Mouse (Mus musculus) embryonic stem cell, embryonic (primary cell): ENCODE data around the gene Bet1l.

Experiments used
- CTCF ChIA-PET, 4 experiments: fragments of 300-600 bp in 2 of 4; fragments of 350-600 bp in 2 of 4; sonication (Branson Sonifier 250); formaldehyde crosslinking; loops; one replicate each; lab custom pipeline; 2022; ENCODE audit warnings: inconsistent platforms in 2 of 4; lab: Charles Lee
- POLR2A ChIA-PET, 4 experiments: fragments of 300-600 bp in 2 of 4; fragments of 350-600 bp in 2 of 4; sonication (Branson Sonifier 250); formaldehyde crosslinking; loops; one replicate each; lab custom pipeline; 2022; ENCODE audit warnings: antibody characterized with exemption in 4 of 4, inconsistent platforms in 1 of 4; lab: Charles Lee

Gene Bet1l

DNA sequence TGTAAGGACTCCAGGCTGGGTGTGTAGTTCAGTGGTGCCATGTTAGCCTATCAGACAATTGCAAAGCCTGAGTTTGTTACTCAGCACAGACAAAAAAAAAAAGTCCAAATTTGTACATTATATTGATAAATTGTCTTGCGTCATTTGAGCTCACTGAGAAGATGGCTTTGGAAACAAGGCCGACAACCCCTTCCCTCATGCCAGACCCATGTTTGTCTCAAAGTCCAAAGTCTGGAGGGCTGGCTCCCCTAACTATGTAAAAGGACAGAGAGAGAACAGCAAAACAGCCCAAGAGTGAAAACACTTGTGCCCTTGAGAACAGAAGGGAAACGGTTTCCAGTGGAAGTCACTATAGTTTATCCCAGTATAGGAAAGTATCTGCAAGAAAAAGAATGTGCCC is 23.0 kb upstream of the Bet1l start:
- ChIA-PET POLR2A (interaction anchor here (0.6 to 3.1 kb wide), 25 partner anchors 8 to 1232 kb away, joined by 3 to 35 read pairs (median 5); partner anchors contain the start of genes Gm45785 (in 3 of the 4), Bet1l (in 2 of the 4), Ric8a (in 2 of the 4) and Echs1 (in 1 of the 4)), CTCF (interaction anchor here in 2 of 4 experiments (0.6 to 1.0 kb wide), 2 partner anchors 12 to 61 kb away, joined by 3 read pairs; partner anchors contain the start of gene Pgghg (in 1 of the 2))

GRCm38 (mm10) chr7:140879355-140879754 is 22.0 kb upstream of the Bet1l start:
- ChIA-PET POLR2A (interaction anchor here in 1 of 4 experiments (2.0 kb wide), 1 partner anchor 10 kb away, joined by 6 read pairs; no protein-coding TSS in a partner anchor), CTCF (no interaction called here)

- CTCF ChIA-PET: interaction anchor here in 1 of 4 experiments (0.7 to 1.3 kb wide), 2 partner anchors 31 to 72 kb away, joined by 3 to 4 read pairs; no protein-coding TSS in a partner anchor
- POLR2A ChIA-PET: interaction anchor here in 3 of 4 experiments (0.6 to 3.2 kb wide), 8 partner anchors 12 to 752 kb away, joined by 3 to 11 read pairs (median 3); partner anchors contain the start of genes Cox8b (in 1 of the 3), Gm45785 (in 1 of the 3) and Ric8a (in 1 of the 3)
These were observed 20.0 kb upstream of the Bet1l start for GRCm38 (mm10) chr7:140877364-140877763.

DNA sequence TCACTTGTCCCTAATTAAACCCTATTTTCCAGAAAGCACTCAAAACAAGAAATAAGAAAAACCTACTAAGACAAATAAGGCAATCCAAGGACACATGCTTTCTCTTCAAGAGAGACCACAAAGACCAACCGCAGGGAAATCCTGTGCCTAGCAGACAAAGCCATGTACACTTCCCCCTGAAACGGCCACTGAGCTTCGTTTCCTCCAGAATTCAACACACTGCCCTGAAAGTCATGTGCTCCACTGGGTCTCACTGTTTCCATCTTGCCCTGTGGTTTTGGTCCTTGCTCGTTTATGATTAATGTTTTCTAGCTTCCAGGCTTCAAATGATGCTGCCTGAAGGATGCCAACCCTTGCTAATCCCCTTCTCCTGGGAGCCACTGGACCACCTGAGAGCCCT is 16.8 kb upstream of the Bet1l start:
- POLR2A ChIA-PET: interaction anchor here in 1 of 4 experiments (0.7 to 2.0 kb wide), 3 partner anchors 9 to 319 kb away, joined by 3 to 7 read pairs (median 4); partner anchors contain the start of genes Hras and Lrrc56
- CTCF ChIA-PET: interaction anchor here in 1 of 4 experiments (1.2 kb wide), 1 partner anchor 9 kb away, joined by 3 read pairs; no protein-coding TSS in a partner anchor

GRCm38 (mm10) chr7:140864761-140865160 is 7.4 kb upstream of the Bet1l start:
- CTCF ChIA-PET: interaction anchor here in 1 of 4 experiments (1.1 kb wide), 1 partner anchor 10 kb away, joined by 3 read pairs; no protein-coding TSS in a partner anchor

GRCm38 (mm10) chr7:140860728-140861127 is 3.4 kb upstream of the Bet1l start:
- CTCF ChIA-PET: interaction anchor here in 1 of 4 experiments (0.6 kb wide), 1 partner anchor 289 kb away, joined by 4 read pairs; no protein-coding TSS in a partner anchor
- POLR2A ChIA-PET: interaction anchor here in 3 of 4 experiments (0.5 to 6.8 kb wide), 11 partner anchors 10 to 780 kb away, joined by 3 to 50 read pairs (median 6); partner anchors contain the start of gene Psmd13 (in 1 of the 3)

More at GRCm38 (mm10) chr7:140864761-140865160, 7.4 kb upstream of the Bet1l start:
- POLR2A ChIA-PET: interaction anchor here in 3 of 4 experiments (0.7 to 2.0 kb wide), 12 partner anchors 8 to 36 kb away, joined by 3 to 13 read pairs (median 4); partner anchors contain the start of genes Gm45785 (in 2 of the 3), Odf3 (in 2 of the 3), Ric8a (in 2 of the 3) and Cox8b (in 1 of the 3)

- POLR2A ChIA-PET: interaction anchor here in 3 of 4 experiments (0.5 to 6.8 kb wide), 11 partner anchors 11 to 779 kb away, joined by 3 to 50 read pairs (median 6); partner anchors contain the start of gene Psmd13 (in 1 of the 3)
These were observed 2.6 kb upstream of the Bet1l start for GRCm38 (mm10) chr7:140859997-140860396.

GRCm38 (mm10) chr7:140858746-140859145 is 1.4 kb upstream of the Bet1l start:
- POLR2A ChIA-PET: interaction anchor here in 3 of 4 experiments (0.8 to 6.8 kb wide), 21 partner anchors 9 to 757 kb away, joined by 3 to 50 read pairs (median 6); partner anchors contain the start of genes Psmd13 (in 3 of the 3), Sirt3 (in 3 of the 3), Odf3 (in 2 of the 3) and Fuom (in 1 of the 3)
- CTCF ChIA-PET: interaction anchor here in 1 of 4 experiments (0.9 to 1.3 kb wide), 2 partner anchors 14 to 45 kb away, joined by 3 to 6 read pairs; partner anchors contain the start of gene Scgb1c1

More at GRCm38 (mm10) chr7:140859997-140860396, 2.6 kb upstream of the Bet1l start:
- CTCF ChIA-PET: interaction anchor here in 2 of 4 experiments (0.5 to 0.6 kb wide), 3 partner anchors 172 to 486 kb away, joined by 3 to 5 read pairs (median 3); no protein-coding TSS in a partner anchor

- POLR2A ChIA-PET: interaction anchor here in 3 of 4 experiments (0.5 to 6.8 kb wide), 62 partner anchors 8 to 755 kb away, joined by 3 to 50 read pairs (median 4); partner anchors contain the start of genes Odf3 (in 3 of the 3), Psmd13 (in 3 of the 3), Sirt3 (in 3 of the 3) and Mtg1 (in 2 of the 3)
- CTCF ChIA-PET: interaction anchor here in 3 of 4 experiments (0.6 to 2.1 kb wide), 8 partner anchors 12 to 319 kb away, joined by 3 to 9 read pairs (median 4); partner anchors contain the start of gene Scgb1c1 (in 1 of the 3)
These were observed 410 bp downstream of the Bet1l start, which contains the start of gene Ric8a for GRCm38 (mm10) chr7:140856785-140857549. Gene Ric8a, plus strand, starts transcription at chr7:140856957.

GRCm38 (mm10) chr7:140855860-140856784 is 1.3 kb downstream of the Bet1l start, which contains the start of gene Gm45785:
Gene Gm45785, minus strand, starts transcription at chr7:140856331.
- ChIA-PET POLR2A (interaction anchor here in 3 of 4 experiments (0.6 to 6.8 kb wide), 62 partner anchors 8 to 741 kb away, joined by 3 to 50 read pairs (median 4); partner anchors contain the start of genes Odf3 (in 3 of the 3), Psmd13 (in 3 of the 3), Sirt3 (in 3 of the 3) and Mtg1 (in 2 of the 3)), CTCF (interaction anchor here in 3 of 4 experiments (0.5 to 2.1 kb wide), 5 partner anchors 11 to 320 kb away, joined by 3 to 9 read pairs (median 5); partner anchors contain the start of gene Scgb1c1 (in 1 of the 3))

- CTCF ChIA-PET: interaction anchor here in 1 of 4 experiments (0.5 to 2.1 kb wide), 4 partner anchors 9 to 540 kb away, joined by 3 to 9 read pairs (median 6); partner anchors contain the start of gene Scgb1c1
- POLR2A ChIA-PET: interaction anchor here in 3 of 4 experiments (1.0 to 5.9 kb wide), 19 partner anchors 8 to 740 kb away, joined by 3 to 33 read pairs (median 5); partner anchors contain the start of genes Odf3 (in 2 of the 3), Psmd13 (in 1 of the 3), Scgb1c1 (in 1 of the 3) and Sirt3 (in 1 of the 3)
These were observed 2.2 kb downstream of the Bet1l start for GRCm38 (mm10) chr7:140855181-140855580.

- ChIA-PET CTCF (interaction anchor here in 2 of 4 experiments (0.5 to 1.5 kb wide), 4 partner anchors 8 to 540 kb away, joined by 3 to 6 read pairs (median 3); partner anchors contain the start of gene Scgb1c1 (in 1 of the 2)), POLR2A (interaction anchor here in 3 of 4 experiments (0.8 to 3.1 kb wide), 10 partner anchors 10 to 361 kb away, joined by 3 to 9 read pairs (median 4); partner anchors contain the start of genes Psmd13 (in 1 of the 3), Rassf7 (in 1 of the 3), Scgb1c1 (in 1 of the 3) and Sirt3 (in 1 of the 3))
These were observed 2.9 kb downstream of the Bet1l start for GRCm38 (mm10) chr7:140854483-140854882.

DNA sequence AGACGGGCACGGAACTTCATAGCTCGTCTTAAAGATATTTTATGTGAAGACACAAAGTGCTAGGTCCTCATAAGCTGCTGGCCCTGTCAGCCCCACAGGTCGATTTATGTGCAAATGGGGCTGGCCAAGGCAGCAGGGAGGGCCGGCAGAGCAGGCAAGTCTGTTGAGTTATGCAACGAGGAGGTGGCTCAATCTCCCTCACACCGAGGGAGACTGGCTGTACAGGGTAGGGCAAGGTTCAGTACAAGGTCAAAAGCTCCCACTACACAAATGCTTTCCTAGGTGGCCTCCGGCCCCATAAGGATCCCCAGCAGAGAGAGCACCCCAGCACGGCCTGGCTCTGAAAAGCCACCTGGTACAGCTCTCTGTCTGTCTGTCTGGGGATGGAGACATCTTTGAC is 4.0 kb downstream of the Bet1l start:
- CTCF ChIA-PET: interaction anchor here in 2 of 4 experiments (0.5 to 1.5 kb wide), 3 partner anchors 8 to 323 kb away, joined by 3 to 6 read pairs (median 4); partner anchors contain the start of gene Scgb1c1 (in 1 of the 2)
- POLR2A ChIA-PET: interaction anchor here in 3 of 4 experiments (0.5 to 3.1 kb wide), 13 partner anchors 8 to 539 kb away, joined by 3 to 15 read pairs (median 4); partner anchors contain the start of genes Psmd13 (in 1 of the 3), Rassf7 (in 1 of the 3), Scgb1c1 (in 1 of the 3) and Sirt3 (in 1 of the 3)

DNA sequence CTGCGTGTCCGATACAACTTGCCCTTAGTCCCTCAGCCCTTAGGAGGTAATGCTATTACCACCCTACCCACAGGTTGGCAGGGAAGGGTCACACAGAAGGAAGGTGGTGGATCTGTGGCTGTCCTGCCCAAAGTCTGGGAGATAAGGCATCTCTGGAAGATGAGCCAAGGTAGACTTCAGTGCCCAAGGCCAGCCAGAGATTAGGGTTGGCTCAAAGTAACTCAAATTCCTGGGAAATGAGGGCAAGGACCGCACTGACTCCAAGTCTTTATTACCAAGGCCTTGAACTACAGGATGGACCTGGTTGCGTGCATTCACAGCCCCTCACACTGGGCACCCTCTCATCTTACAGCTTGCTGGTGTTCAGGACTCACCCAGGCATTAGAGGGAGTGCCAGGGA is 5.5 kb downstream of the Bet1l start:
- ChIA-PET POLR2A (interaction anchor here (0.6 to 3.1 kb wide), 10 partner anchors 10 to 639 kb away, joined by 3 to 15 read pairs (median 4); no protein-coding TSS in a partner anchor), CTCF (interaction anchor here in 1 of 4 experiments (0.6 kb wide), 1 partner anchor 11 kb away, joined by 5 read pairs; no protein-coding TSS in a partner anchor)

DNA sequence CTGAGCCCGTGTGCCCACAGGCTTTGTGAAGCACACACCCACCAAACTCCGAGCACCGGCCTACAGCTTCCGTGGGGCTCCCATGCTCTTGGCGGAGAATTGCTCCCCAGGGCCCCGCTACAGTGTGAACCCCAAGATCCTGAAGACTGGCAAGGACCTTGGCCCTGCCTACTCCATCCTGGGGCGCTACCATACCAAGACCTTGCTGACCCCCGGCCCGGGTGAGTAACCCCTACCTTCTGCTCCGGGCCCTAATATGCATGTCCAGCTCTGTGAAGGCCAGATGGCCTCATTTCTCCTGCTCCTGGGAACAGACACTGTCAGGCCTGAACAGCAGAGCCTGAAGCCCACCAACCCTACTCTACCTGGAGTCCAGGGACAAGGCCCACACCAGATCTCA is 8.8 kb downstream of the Bet1l start:
- POLR2A ChIA-PET: interaction anchor here in 3 of 4 experiments (1.0 to 2.6 kb wide), 6 partner anchors 8 to 212 kb away, joined by 3 to 15 read pairs (median 5); partner anchors contain the start of genes Gm45785 (in 2 of the 3), Ric8a (in 2 of the 3), B4galnt4 (in 1 of the 3) and Bet1l (in 1 of the 3)
- CTCF ChIA-PET: interaction anchor here in 3 of 4 experiments (0.6 to 6.3 kb wide), 4 partner anchors 54 to 297 kb away, joined by 3 to 50 read pairs (median 4); no protein-coding TSS in a partner anchor
